Mouse (Mus musculus) layer of hippocampus, adult 9-10 months (tissue): ENCODE measurements around the gene Pdzph1.

ENCODE experiments used
- DNase-seq: peaks from one replicate; pipeline ENCODE4 v3.0.0; 2022; ENCODE audit warnings: low spot score

Gene Pdzph1

GRCm38 (mm10) chr17:58922821-58923220 lies 68.4 kb downstream of the Pdzph1 start:
- DNase-seq = no peak

GRCm38 (mm10) chr17:58919927-58920326 lies 71.2 kb downstream of the Pdzph1 start:
- no peak for DNase-seq

GRCm38 (mm10) chr17:58919061-58919460 lies 72.1 kb downstream of the Pdzph1 start:
- DNase-seq = peak; percentile 8

- DNase-seq = no peak
Observed at GRCm38 (mm10) chr17:58918539-58918938, 72.6 kb downstream of the Pdzph1 start.

- no peak for DNase-seq
Observed at GRCm38 (mm10) chr17:58911564-58911963, 79.6 kb downstream of the Pdzph1 start.

- DNase-seq = peak; percentile 25
Observed at GRCm38 (mm10) chr17:58909061-58909661, 82.0 kb downstream of the Pdzph1 start.

GRCm38 (mm10) chr17:58906001-58906400 lies 85.2 kb downstream of the Pdzph1 start:
- no peak for DNase-seq

- no peak for DNase-seq
Observed at GRCm38 (mm10) chr17:58891488-58892210, 99.5 kb downstream of the Pdzph1 start.

GRCm38 (mm10) chr17:58889905-58890645 lies 101.1 kb downstream of the Pdzph1 start:
- no peak for DNase-seq

GRCm38 (mm10) chr17:58884393-58884792 lies 106.8 kb downstream of the Pdzph1 start:
- no peak for DNase-seq

GRCm38 (mm10) chr17:58873356-58873755 lies 117.8 kb downstream of the Pdzph1 start:
- DNase-seq = no peak

- DNase-seq = peak; percentile 11
Observed at GRCm38 (mm10) chr17:58870795-58871194, 120.4 kb downstream of the Pdzph1 start.
